Mouse (Mus musculus): ENCODE measurements around the gene Olfr323. TPM values are rescaled to one million over a fixed set of nuclear protein-coding genes. Genes with fewer than 3 reads are reported as not detected.

Gene Olfr323
- polyA plus RNA-seq, 1 experiment from 2014 or later, result not detected

- DNase-seq (ENCODE audit: low spot score) (no peak), ATAC-seq (ENCODE audit: low FRiP score) (no peak)
- Histone ChIP-seq H3K4me2 (replicated peaks) (no peak overlapping the region), H3K4me3 (replicated peaks; ENCODE audit: low read length) (no peak overlapping the region), H3K27ac (no peak overlapping the region), H3K9ac (no peak overlapping the region), H3K36me3 (replicated peaks; ENCODE audit: control insufficient read depth, insufficient read depth) (no peaks in the 10 kb centered on the region), H3K4me1 (replicated peaks; ENCODE audit: control insufficient read depth, insufficient read depth, low read length) (peaks cover 8% of the 10 kb centered on the region), H3K9me3 (ENCODE audit: control insufficient read depth, low read length) (no peaks in the 10 kb centered on the region), H3K27me3 (ENCODE audit: control insufficient read depth, insufficient read depth, low read length) (peaks cover 14% of the 10 kb centered on the region; the same call in 1 of the 2 replicates)
- 68% methylated on average over 7 of the region's 7 CpGs for WGBS
Observed at GRCm38 (mm10) chr11:58638176-58638701, 7.9 kb upstream of the Olfr323 start.

DNA sequence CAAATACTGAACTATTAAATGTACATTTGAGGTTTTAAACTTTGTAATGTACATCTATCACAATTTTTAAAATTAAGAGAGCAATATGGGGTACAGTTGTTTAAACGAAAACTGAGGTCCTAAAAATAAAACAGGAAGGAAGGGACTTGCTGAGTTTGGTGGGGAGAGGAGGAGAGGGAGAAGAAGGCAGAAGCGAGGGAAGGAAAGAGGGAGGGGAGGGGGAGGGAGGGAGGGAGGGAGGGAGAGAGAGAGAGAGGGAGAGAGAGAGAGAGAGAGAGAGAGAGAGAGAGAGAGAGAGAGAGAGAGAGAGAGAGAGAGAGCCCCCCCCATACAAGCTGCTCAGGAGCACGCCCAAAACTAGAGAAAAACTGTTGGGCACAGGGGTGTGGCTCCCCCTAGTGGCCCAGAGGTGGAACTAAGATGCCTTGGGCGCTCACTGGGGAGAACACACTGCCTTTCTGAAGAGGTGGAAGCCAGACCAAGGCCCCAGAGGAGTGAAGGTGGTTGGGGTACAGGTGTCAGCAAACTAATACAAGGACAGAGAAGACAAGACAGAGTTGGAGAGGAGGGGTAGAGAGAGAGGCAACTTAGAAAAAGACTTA, 6.2 kb upstream of the Olfr323 start:
- ATAC-seq (ENCODE audit: low FRiP score) (no peak), DNase-seq (ENCODE audit: low spot score) (peak; percentile 60)
- 23% methylated on average over 3 of the region's 4 CpGs for WGBS
- H3K4me1 ChIP-seq (replicated peaks; ENCODE audit: control insufficient read depth, insufficient read depth, low read length), result peaks cover 8% of the 10 kb centered on the region
- H3K9me3 ChIP-seq (ENCODE audit: control insufficient read depth, low read length), result no peaks in the 10 kb centered on the region
- H3K27me3 ChIP-seq (ENCODE audit: control insufficient read depth, insufficient read depth, low read length), result peaks cover 10% of the 10 kb centered on the region; the same call in 1 of the 2 replicates
- no peak overlapping the region for H3K4me3 ChIP-seq (replicated peaks; ENCODE audit: low read length)
- H3K9ac ChIP-seq, result no peak overlapping the region
- H3K4me2 ChIP-seq (replicated peaks), result no peak overlapping the region
- no peak overlapping the region for H3K27ac ChIP-seq
- H3K36me3 ChIP-seq (replicated peaks; ENCODE audit: control insufficient read depth, insufficient read depth), result no peaks in the 10 kb centered on the region

DNA sequence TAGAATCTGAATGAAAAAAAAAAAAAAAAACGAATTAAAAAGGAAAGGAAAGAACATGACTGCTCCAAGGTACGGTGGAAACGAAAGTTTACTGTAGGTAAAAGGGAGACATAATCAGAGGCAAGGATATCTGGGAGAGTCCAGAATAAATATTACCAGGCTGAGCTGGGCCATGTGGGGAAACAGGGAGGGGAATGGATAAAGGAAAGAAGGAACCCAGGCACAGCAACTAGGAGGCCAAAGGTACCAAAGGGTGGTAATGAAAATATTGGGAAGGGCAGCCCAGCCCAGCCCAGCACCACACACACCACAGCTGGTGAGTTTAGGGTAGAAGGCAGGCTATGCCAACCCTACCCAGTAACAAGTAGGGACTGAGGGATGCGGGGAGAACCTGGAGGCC, 4.6 kb upstream of the Olfr323 start:
- ATAC-seq (ENCODE audit: low FRiP score), result no peak
- 67% methylated on average over 4 of the region's 4 CpGs for WGBS

DNA sequence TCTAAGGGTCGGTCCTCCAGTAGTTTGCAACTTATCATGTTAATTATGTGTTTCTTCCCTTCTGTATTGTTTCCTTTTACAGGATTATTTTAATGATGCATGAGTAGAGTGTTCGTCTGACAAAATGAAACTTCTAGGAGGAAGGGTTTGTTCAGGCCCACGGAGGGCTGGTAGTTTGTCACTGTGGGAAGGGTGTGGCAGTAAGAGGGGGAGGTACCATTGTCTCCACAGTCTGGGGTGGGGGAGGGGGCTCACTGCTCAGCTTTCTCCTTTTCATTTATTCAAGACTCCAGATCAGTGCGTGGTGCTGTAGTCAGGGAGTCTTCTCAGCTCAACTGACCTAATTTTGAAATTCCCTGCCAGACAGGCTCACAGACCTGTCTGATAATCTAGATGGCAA, 4.2 kb downstream of the Olfr323 start:
- H3K27me3 ChIP-seq (ENCODE audit: control insufficient read depth, insufficient read depth, low read length), result no peaks in the 10 kb centered on the region
- no peak overlapping the region for H3K27ac ChIP-seq
- no peaks in the 10 kb centered on the region for H3K36me3 ChIP-seq (replicated peaks; ENCODE audit: control insufficient read depth, insufficient read depth)
- no peak for DNase-seq (ENCODE audit: low spot score)
- WGBS, result 47% methylated on average over 4 of the region's 4 CpGs
- no peak overlapping the region for H3K4me3 ChIP-seq (replicated peaks; ENCODE audit: low read length)
- H3K9ac ChIP-seq, result no peak overlapping the region
- no peak for ATAC-seq (ENCODE audit: low FRiP score)
- H3K4me1 ChIP-seq (replicated peaks; ENCODE audit: control insufficient read depth, insufficient read depth, low read length), result no peaks in the 10 kb centered on the region
- no peak overlapping the region for H3K4me2 ChIP-seq (replicated peaks)
- H3K9me3 ChIP-seq (ENCODE audit: control insufficient read depth, low read length), result no peaks in the 10 kb centered on the region

More for the DNA sequence above, 4.6 kb upstream of the Olfr323 start:
- Histone ChIP-seq H3K4me1 (replicated peaks; ENCODE audit: control insufficient read depth, insufficient read depth, low read length) (no peaks in the 10 kb centered on the region), H3K9ac (no peak overlapping the region), H3K36me3 (replicated peaks; ENCODE audit: control insufficient read depth, insufficient read depth) (no peaks in the 10 kb centered on the region), H3K4me2 (replicated peaks) (no peak overlapping the region), H3K4me3 (replicated peaks; ENCODE audit: low read length) (no peak overlapping the region), H3K27ac (no peak overlapping the region), H3K27me3 (ENCODE audit: control insufficient read depth, insufficient read depth, low read length) (peaks cover 1% of the 10 kb centered on the region; the same call in 1 of the 2 replicates), H3K9me3 (ENCODE audit: control insufficient read depth, low read length) (no peaks in the 10 kb centered on the region)
- no peak for DNase-seq (ENCODE audit: low spot score)

DNA sequence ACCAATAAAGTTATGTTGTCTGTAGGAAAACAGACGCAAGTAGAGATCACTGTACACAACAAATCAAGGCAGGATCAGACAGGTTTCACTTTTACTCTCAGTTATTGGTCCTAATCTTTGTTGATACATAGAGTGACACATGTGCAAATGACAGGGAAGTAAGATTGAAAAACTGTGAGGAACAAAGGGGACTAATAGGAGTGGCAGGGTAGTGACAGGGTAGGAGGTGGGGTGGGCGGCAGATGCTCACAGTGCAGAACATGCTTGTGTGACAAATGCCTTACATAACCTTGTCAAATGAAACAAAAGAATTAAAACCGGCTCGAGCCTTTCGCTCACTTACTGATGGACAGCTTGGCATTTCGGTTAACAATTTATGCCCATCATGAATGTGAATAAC, 11.5 kb downstream of the Olfr323 start:
- no peak for ATAC-seq (ENCODE audit: low FRiP score)

DNA sequence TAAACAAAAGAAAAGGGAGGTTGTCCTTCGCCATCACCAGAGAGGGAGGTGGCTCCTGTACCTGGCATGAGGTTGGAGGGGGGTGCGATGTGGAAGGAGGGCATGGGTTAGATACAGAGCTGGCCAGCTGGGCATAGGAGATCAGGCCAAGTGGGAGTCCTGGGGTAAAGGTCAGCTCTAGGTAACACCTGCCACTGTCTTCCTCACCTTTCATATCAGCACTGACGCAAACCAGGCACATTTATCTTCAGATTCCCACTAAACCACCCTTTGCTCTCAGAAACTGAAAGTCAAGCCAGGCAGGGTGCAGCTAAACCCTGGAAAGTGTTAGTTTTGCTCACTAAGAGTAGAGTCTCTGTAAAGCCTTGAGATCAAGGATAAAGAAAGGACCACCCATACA, 11.9 kb downstream of the Olfr323 start:
- Histone ChIP-seq H3K27ac (no peak overlapping the region), H3K36me3 (replicated peaks; ENCODE audit: control insufficient read depth, insufficient read depth) (no peaks in the 10 kb centered on the region), H3K27me3 (ENCODE audit: control insufficient read depth, insufficient read depth, low read length) (no peaks in the 10 kb centered on the region), H3K4me2 (replicated peaks) (no peak overlapping the region), H3K4me3 (replicated peaks; ENCODE audit: low read length) (no peak overlapping the region), H3K9ac (no peak overlapping the region), H3K4me1 (replicated peaks; ENCODE audit: control insufficient read depth, insufficient read depth, low read length) (no peaks in the 10 kb centered on the region), H3K9me3 (ENCODE audit: control insufficient read depth, low read length) (no peaks in the 10 kb centered on the region)
- no peak for DNase-seq (ENCODE audit: low spot score)
- ATAC-seq (ENCODE audit: low FRiP score), result no peak
- WGBS, result 74% methylated on average over 3 of the region's 3 CpGs

More for the DNA sequence above, 11.5 kb downstream of the Olfr323 start:
- H3K27me3 ChIP-seq (ENCODE audit: control insufficient read depth, insufficient read depth, low read length), result no peaks in the 10 kb centered on the region
- H3K4me3 ChIP-seq (replicated peaks; ENCODE audit: low read length), result no peak overlapping the region
- DNase-seq (ENCODE audit: low spot score), result no peak
- WGBS, result 46% methylated on average over 6 of the region's 6 CpGs
- H3K9me3 ChIP-seq (ENCODE audit: control insufficient read depth, low read length), result no peaks in the 10 kb centered on the region
- no peaks in the 10 kb centered on the region for H3K36me3 ChIP-seq (replicated peaks; ENCODE audit: control insufficient read depth, insufficient read depth)
- H3K4me1 ChIP-seq (replicated peaks; ENCODE audit: control insufficient read depth, insufficient read depth, low read length), result no peaks in the 10 kb centered on the region
- H3K4me2 ChIP-seq (replicated peaks), result no peak overlapping the region
- no peak overlapping the region for H3K27ac ChIP-seq
- no peak overlapping the region for H3K9ac ChIP-seq

GRCm38 (mm10) chr11:58615975-58616374, 14.3 kb downstream of the Olfr323 start, which contains the start of gene 2210407C18Rik:
Gene 2210407C18Rik, minus strand, starts transcription at chr11:58616075.
- H3K4me2 ChIP-seq (replicated peaks), result no peak within 1 kb of the TSS
- H3K4me1 ChIP-seq (replicated peaks; ENCODE audit: control insufficient read depth, insufficient read depth, low read length), result no peaks in the 10 kb centered on the region
- H3K9me3 ChIP-seq (ENCODE audit: control insufficient read depth, low read length), result no peaks in the 10 kb centered on the region
- H3K36me3 ChIP-seq (replicated peaks; ENCODE audit: control insufficient read depth, insufficient read depth), result no peaks in the 10 kb centered on the region
- no peak for ATAC-seq (ENCODE audit: low FRiP score)
- H3K27ac ChIP-seq, result no peak within 1 kb of the TSS
- H3K4me3 ChIP-seq (replicated peaks; ENCODE audit: low read length), result no peak within 1 kb of the TSS
- WGBS, result 89% methylated on average over 4 of the region's 4 CpGs
- no peak for DNase-seq (ENCODE audit: low spot score)
- H3K27me3 ChIP-seq (ENCODE audit: control insufficient read depth, insufficient read depth, low read length), result no peaks in the 10 kb centered on the region
- no peak within 1 kb of the TSS for H3K9ac ChIP-seq

DNA sequence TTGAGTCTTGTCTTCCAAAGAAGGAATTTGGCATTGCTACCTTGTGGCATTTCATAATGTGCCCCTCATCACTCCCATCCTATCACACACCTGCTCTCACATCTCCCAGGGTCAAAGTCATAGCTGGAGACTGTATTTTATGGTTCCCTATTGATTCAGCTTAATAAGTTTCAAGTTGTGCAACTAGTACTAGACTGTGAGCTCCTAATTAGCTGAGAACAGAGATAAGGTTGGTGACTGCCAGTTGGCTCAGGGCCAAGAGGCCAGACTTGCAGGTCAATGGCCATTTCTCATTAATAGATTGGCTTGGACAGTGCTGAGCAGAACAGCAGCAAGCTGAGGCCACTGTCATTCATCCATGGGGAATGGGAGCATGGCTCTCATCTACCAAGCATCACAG, 15.8 kb downstream of the Olfr323 start:
- Histone ChIP-seq H3K4me1 (replicated peaks; ENCODE audit: control insufficient read depth, insufficient read depth, low read length) (no peaks in the 10 kb centered on the region), H3K4me2 (replicated peaks) (no peak overlapping the region), H3K4me3 (replicated peaks; ENCODE audit: low read length) (no peak overlapping the region), H3K9ac (no peak overlapping the region), H3K36me3 (replicated peaks; ENCODE audit: control insufficient read depth, insufficient read depth) (no peaks in the 10 kb centered on the region), H3K9me3 (ENCODE audit: control insufficient read depth, low read length) (no peaks in the 10 kb centered on the region), H3K27me3 (ENCODE audit: control insufficient read depth, insufficient read depth, low read length) (no peaks in the 10 kb centered on the region), H3K27ac (no peak overlapping the region)
- ATAC-seq (ENCODE audit: low FRiP score) (no peak), DNase-seq (ENCODE audit: low spot score) (no peak)

- no peaks in the 10 kb centered on the region for H3K36me3 ChIP-seq (replicated peaks; ENCODE audit: control insufficient read depth, insufficient read depth)
- 86% methylated on average over 3 of the region's 3 CpGs for WGBS
- ATAC-seq (ENCODE audit: low FRiP score), result no peak
Observed at GRCm38 (mm10) chr11:58613359-58613758, 16.9 kb downstream of the Olfr323 start.

DNA sequence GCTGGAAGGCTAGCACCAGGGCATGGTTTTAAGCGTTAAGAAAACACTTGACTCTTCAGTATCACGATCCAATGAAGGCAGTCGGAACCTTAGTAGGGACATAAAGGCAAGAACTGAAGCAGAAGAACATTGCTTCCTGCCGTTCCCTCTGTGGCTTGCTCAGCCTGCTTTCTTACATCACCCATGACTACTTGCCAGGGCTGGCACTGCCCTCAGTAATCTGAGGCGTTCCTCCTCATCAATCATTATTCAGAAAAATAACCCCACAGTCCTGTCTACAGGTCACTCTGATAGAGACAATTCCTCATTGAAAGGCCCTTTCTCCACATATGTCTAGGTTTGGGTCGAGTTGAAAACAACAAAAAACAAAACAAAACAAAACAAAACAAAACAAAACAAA, 23.3 kb downstream of the Olfr323 start:
- DNase-seq (ENCODE audit: low spot score) (no peak), ATAC-seq (ENCODE audit: low FRiP score) (no peak)
- H3K36me3 ChIP-seq (replicated peaks; ENCODE audit: control insufficient read depth, insufficient read depth), result no peaks in the 10 kb centered on the region
- no peak overlapping the region for H3K4me2 ChIP-seq (replicated peaks)
- H3K9me3 ChIP-seq (ENCODE audit: control insufficient read depth, low read length), result no peaks in the 10 kb centered on the region
- no peak overlapping the region for H3K4me3 ChIP-seq (replicated peaks; ENCODE audit: low read length)
- H3K9ac ChIP-seq, result no peak overlapping the region
- WGBS, result 74% methylated on average over 6 of the region's 6 CpGs
- no peaks in the 10 kb centered on the region for H3K4me1 ChIP-seq (replicated peaks; ENCODE audit: control insufficient read depth, insufficient read depth, low read length)
- no peak overlapping the region for H3K27ac ChIP-seq
- no peaks in the 10 kb centered on the region for H3K27me3 ChIP-seq (ENCODE audit: control insufficient read depth, insufficient read depth, low read length)

More at GRCm38 (mm10) chr11:58613359-58613758, 16.9 kb downstream of the Olfr323 start:
- no peak overlapping the region for H3K27ac ChIP-seq
- no peaks in the 10 kb centered on the region for H3K9me3 ChIP-seq (ENCODE audit: control insufficient read depth, low read length)
- no peak overlapping the region for H3K4me2 ChIP-seq (replicated peaks)
- no peaks in the 10 kb centered on the region for H3K27me3 ChIP-seq (ENCODE audit: control insufficient read depth, insufficient read depth, low read length)
- H3K9ac ChIP-seq, result no peak overlapping the region
- H3K4me1 ChIP-seq (replicated peaks; ENCODE audit: control insufficient read depth, insufficient read depth, low read length), result no peaks in the 10 kb centered on the region
- H3K4me3 ChIP-seq (replicated peaks; ENCODE audit: low read length), result no peak overlapping the region
- DNase-seq (ENCODE audit: low spot score), result no peak

Data from hindbrain, embryonic 14.5 days (tissue).